Mouse (Mus musculus) cerebellum, postnatal 10 days (tissue): ENCODE results near the gene Slc6a14.

Experiments used
- DNase-seq, 2 experiments: peaks; one replicate each; pipeline ENCODE4 v3.0.0; 2021; ENCODE audit warnings: mixed read lengths in 2 of 2

The Slc6a14 gene

GRCm38 (mm10) chrX:21714829-21715228, at the start of gene Slc6a14:
Gene Slc6a14 (plus strand): TSS chrX:21714896.
- DNase-seq: no peak

DNA sequence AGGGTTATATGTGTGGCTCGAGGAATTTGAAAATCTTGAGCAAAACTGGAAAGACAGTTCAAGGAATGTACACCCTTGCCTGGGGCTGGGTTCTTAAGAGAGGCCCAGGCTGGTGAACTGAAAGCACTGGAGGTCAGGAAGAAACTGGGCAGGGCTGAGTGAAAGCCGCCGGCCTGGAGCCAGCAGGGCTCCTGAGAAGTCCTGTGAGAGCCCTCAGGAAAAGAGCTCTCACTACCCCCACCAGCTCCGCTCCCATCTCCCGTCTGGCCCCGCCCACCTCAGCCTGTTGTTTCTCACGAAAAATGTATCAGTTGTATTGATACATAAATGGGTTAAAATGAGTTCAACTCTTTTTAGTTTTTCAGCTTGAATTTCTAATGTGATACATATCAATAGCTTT, 43.8 kb upstream of the Slc6a14 start:
- DNase-seq: no peak

- no peak for DNase-seq
Measured at GRCm38 (mm10) chrX:21695220-21695619, 19.5 kb upstream of the Slc6a14 start.

DNA sequence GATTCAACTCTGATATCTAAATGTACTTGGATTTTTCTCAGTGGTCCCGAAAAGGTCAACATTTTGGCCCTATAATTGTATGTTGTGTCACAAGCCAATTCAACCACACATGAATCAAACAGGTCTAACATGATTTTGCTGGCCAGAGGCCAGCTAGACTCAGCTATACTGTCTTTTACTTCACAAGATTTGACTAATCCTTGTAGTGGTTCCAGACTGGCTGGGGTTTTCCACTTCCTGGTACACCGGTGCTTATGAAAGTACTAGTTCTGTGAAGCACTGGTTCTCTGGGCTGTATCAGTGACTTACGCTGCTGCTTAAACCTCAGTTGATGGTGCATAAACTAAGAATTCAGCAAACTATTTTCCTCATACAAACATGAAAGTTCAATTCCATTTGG, 19.0 kb upstream of the Slc6a14 start:
- DNase-seq: no peak

DNA sequence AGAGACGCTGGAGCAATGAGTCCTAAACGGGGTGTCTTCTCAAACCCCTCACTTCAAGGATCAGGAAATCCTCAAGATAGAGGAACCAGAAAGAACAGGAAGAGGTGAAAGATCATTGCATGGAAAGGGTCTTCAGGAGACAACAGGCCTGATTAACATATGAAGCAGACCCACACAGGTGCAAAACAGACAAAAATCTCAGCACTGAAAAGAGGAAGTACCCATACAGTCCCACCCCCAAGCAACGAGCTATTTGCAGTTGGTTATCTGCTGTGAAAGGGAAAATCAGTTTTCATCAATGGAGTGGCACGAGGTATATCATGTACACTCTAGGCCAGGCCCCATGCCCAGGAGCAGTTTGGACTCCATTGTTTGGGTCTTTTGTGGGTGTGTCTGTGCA, 13.1 kb upstream of the Slc6a14 start:
- DNase-seq: no peak

DNA sequence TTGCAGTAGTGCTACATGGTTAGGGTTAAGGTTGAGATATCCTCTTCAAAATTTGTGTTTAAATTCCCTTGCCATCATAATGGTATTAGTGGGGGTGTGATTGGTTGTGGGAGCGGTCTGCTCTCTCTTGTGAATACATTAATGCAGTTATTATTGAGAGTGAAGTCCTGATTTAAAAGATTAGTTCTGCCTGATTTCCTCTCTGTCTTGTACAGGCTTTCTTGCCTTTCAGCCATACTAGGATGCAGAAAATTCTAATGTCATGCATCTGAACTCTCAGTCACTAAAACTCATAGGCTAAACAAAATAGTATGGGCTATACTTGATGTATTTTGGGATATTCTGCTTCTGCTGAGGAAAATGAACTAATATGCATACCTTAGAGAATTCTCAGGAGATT, 10.2 kb upstream of the Slc6a14 start:
- DNase-seq: no peak

DNA sequence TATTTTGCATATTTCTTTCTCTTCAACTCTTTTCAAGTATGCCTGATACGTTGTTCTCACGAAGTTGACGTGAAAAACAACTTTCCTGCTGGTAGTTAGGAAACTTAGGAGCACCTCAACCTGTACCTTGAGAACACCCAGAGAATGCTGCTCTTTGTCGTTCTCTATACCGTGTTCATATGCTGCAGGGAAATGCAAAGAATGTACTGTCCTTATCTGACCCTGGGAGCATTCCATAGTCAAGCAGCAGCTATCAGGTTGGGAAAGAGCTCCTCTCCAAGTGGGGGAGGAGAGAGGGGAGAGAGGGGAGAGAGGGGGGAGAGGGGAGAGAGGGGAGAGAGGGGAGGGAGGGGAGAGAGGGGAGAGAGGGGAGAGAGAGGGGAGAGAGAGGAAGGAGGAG, 597 bp downstream of the Slc6a14 start:
- DNase-seq: no peak

DNA sequence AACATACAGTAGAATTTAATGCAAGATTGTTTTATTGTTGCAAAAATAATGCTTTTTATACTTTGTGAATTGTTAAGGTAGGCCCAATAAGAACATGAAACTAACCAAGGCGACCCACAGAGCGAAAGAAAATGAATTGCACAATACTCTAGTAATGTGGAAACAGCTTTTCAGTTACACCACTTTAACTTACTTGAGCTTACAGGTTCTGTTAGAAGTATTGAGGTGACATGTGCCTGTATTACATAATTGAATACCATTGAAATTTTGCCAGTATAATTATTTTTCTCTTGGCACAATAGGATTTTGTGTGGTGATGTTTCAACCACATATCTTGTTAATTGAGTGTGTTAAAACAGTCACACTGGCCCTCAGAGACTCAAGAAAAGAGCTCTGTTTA, 2.2 kb downstream of the Slc6a14 start:
- DNase-seq: no peak

- DNase-seq: no peak
Measured at GRCm38 (mm10) chrX:21744997-21745396, 30.3 kb downstream of the Slc6a14 start, which contains the start of gene Gm28269. Gene Gm28269 (minus strand): TSS chrX:21745097.
